Mouse (Mus musculus) midbrain, postnatal 0 days (tissue): ENCODE results near the gene Fam131a. TPM values are rescaled to one million over a fixed set of nuclear protein-coding genes. Genes with fewer than 3 reads are reported as not detected.
"Not testable (repeated sequence)": the region's sequence is repeated elsewhere in the genome, so short reads cannot be mapped to it uniquely, and the experiment has no call there.

Experiments used
- ATAC-seq: fragments of 200-750 bp; cut with Nextera tagmentation; 2 replicates; pipeline ENCODE4 v1.8.0; 2017; ENCODE audit warnings: moderate number of reproducible peaks, mild to moderate bottlenecking, moderate TSS enrichment, moderate library complexity; ENCODE audit not compliant: low FRiP score
- DNase-seq: peaks from one replicate; pipeline ENCODE4 v3.0.0-alpha.2; 2015; ENCODE audit warnings: low spot score
- H3K27ac ChIP-seq: fragments of 300-500 bp; sonication (generic); 2 replicates; pipeline ENCODE4 v1.5.1; 2014; ENCODE audit warnings: low read depth, mild to moderate bottlenecking, low read length, mixed read lengths
- H3K27me3 ChIP-seq: fragments of 300-500 bp; sonication (generic); 2 replicates; pipeline ENCODE4 v1.6.1; 2014; ENCODE audit warnings: low read length, control low read depth, mixed read lengths; ENCODE audit not compliant: insufficient read depth
- H3K36me3 ChIP-seq: fragments of 300-500 bp; sonication (generic); 2 replicates; pipeline ENCODE4 v1.6.1; 2014; ENCODE audit warnings: low read length, control low read depth, mixed read lengths; ENCODE audit not compliant: insufficient read depth
- H3K4me1 ChIP-seq: fragments of 300-500 bp; sonication (generic); 2 replicates; pipeline ENCODE4 v1.6.1; 2014; ENCODE audit warnings: mild to moderate bottlenecking, control low read depth, antibody characterized with exemption, low read length, mixed read lengths; ENCODE audit not compliant: insufficient read depth
- H3K4me2 ChIP-seq: fragments of 300-500 bp; sonication (generic); 2 replicates; pipeline ENCODE4 v1.6.1; 2014; ENCODE audit warnings: low read depth, mild to moderate bottlenecking, low read length, mixed read lengths; ENCODE audit not compliant: poor library complexity, severe bottlenecking
- H3K4me3 ChIP-seq: fragments of 300-500 bp; sonication (generic); 2 replicates; pipeline ENCODE4 v1.5.1; 2014; ENCODE audit warnings: low read depth, mild to moderate bottlenecking, low read length, moderate library complexity
- H3K9ac ChIP-seq: fragments of 300-500 bp; sonication (generic); replicated peaks from 2 replicates; pipeline ENCODE4 v1.6.1; 2014; ENCODE audit warnings: mild to moderate bottlenecking, low read length, moderate library complexity, mixed read lengths; ENCODE audit not compliant: poor library complexity, severe bottlenecking
- H3K9me3 ChIP-seq: fragments of 300-500 bp; sonication (generic); 2 replicates; pipeline ENCODE4 v1.6.1; 2016; ENCODE audit warnings: low read length, control low read depth
- CTCF ChIP-seq: IDR thresholded peaks from 2 replicates; pipeline ENCODE4 v1.5.1; 2016; ENCODE audit warnings: antibody characterized with exemption, mild to moderate bottlenecking
- WGBS: fragments of 180-500 bp; shearing (Covaris S2); extraction: QIAGEN DNeasy Blood & Tissue Kit; methylation state at CpG from one replicate; pipeline ENCODE4 v1.1.7; 2014; 5-methylcytosine and 5-hydroxymethylcytosine counted together
- polyA plus RNA-seq: library from polyadenylated mRNA; unstranded; fragments of >200 nt; fragmentation: Nextera tagmentation; extraction: Ambion mirVana; gene quantifications from 2 replicates; pipeline ENCODE4 v1.2.1, GENCODE M21; 2015
- total RNA-seq: library from RNA; depleted of rRNA; stranded (reverse); fragments of >200 nt; gene quantifications from 2 replicates; pipeline ENCODE4 v1.2.3, GENCODE M21; 2014; rRNA removed

Gene Fam131a
- total RNA-seq (152 and 173 TPM in 2 replicates), polyA plus RNA-seq (70.9 and 75.9 TPM in 2 replicates)

DNA sequence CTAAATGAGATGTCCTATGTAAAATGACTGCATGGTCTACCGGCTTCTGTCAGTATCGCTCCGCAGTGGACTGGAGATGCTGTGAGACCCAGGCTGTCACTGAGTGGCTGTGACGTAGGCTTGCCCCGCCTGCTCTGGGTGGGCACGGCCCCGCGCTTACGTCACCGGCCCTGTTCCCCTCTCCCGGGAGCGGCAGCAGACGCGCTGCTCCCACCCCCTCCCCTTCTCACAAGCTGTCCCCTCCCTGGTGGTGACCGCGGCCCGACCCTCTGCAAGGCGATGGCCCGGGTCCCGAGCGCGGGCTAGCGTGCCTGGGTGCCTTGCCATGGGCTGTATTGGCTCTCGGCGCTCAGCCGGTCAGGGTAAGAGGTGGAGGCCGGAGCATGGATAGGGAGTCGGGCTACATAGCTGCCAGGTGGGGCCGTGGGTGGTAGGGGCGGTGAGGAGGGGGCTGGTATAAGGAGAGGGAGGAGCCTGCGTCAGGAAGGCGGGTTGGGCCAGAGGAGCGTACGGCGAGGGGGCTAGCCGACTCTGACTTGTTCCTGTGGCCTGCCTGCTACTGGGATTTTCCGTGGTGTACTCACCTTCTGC lies at the start of gene Fam131a:
Gene Fam131a (plus strand): TSS at position 131 of the 591 bp plus-strand sequence.
- DNase-seq, result peak; percentile 96
- peaks cover 26% of the 10 kb centered on the region for H3K36me3 ChIP-seq
- peaks cover 12% of the 10 kb centered on the region; the same call in 1 of the 2 replicates for H3K4me1 ChIP-seq
- H3K27me3 ChIP-seq, result no peaks in the 10 kb centered on the region
- peak; percentile 94 for ATAC-seq
- no peaks in the 10 kb centered on the region for H3K9me3 ChIP-seq
- TF ChIP-seq CTCF, result no peak
- peak within 1 kb of the TSS; percentile 70 for H3K4me3 ChIP-seq
- peak within 1 kb of the TSS; percentile 83 for H3K4me2 ChIP-seq
- H3K27ac ChIP-seq, result peak within 1 kb of the TSS; percentile 97
- under 1% methylated on average over 35 of the region's 37 CpGs for WGBS
- peak within 1 kb of the TSS; percentile 98 for H3K9ac ChIP-seq

DNA sequence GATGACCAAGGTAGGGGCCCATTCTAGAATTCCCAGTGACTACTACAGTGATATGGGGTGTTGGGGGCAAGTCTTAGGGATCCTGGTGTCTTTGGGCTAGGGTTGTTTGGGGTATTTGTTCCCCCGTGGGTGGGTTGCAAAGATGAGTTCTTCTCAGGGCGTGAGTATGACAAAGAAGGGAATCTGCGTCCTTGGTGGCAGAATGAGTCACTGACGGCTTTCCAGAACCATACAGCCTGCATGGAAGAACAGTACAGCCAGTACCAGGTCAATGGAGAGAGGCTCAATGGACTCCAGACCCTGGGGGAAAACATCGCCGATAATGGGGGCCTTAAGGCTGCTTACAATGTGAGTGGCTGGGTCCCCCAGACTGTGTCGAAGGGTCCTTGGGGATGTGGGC lies 49.1 kb upstream of the Fam131a start:
- no peak overlapping the region for H3K27ac ChIP-seq
- DNase-seq (no peak), ATAC-seq (no peak)
- no peak overlapping the region for H3K4me3 ChIP-seq
- no peak overlapping the region for H3K9ac ChIP-seq
- no peaks in the 10 kb centered on the region for H3K27me3 ChIP-seq
- H3K9me3 ChIP-seq, result no peaks in the 10 kb centered on the region
- no peaks in the 10 kb centered on the region for H3K4me1 ChIP-seq
- TF ChIP-seq CTCF, result no peak
- WGBS, result 86% methylated on average over 7 of the region's 7 CpGs
- H3K4me2 ChIP-seq, result no peak overlapping the region
- peaks cover 15% of the 10 kb centered on the region for H3K36me3 ChIP-seq

DNA sequence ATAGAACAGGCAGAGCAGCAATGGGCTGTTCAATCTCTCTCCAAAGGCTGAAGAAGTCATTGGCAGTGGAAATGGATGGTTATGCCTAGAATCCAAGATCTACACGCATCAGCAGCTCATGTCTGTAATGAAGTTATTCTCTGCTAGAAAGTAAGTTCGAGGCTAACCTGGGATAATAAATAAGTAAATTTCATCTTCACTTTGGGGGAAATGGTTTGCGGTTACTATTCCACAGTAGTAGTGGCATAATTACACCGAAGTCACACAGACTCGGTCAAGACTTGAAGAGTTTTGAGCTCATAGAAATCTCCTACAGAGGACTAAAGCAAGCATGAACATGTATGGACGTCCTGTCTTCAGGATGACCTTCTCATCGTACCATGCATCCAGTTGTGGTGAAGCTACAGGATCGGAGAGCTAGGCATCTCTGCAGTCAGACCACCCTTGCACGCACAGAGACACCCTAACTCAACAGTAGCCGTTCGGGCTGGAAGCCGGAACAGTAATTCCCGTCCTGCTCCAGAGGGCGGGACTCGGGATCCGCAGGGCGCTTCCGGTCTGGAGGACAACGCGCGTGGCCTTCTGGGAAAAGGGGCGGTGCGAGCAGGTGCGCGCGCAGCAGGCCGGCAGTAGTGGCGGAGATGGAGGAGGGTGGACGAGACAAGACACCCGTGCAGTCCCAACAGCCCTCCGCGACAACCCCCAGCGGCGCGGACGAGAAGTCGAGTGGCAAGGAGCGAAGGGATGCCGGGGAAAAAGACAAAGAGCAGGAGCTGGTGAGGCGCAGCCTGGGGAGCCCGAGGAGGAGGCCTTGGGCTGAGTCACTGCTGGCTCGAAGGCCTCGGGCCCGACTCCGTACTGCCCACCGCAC lies 41.7 kb upstream of the Fam131a start, which contains the start of gene Psmd2:
Gene Psmd2 (plus strand): TSS at position 577 of the 871 bp plus-strand sequence.
- peaks cover 13% of the 10 kb centered on the region for H3K36me3 ChIP-seq
- H3K27ac ChIP-seq, result peak within 1 kb of the TSS; percentile 73
- WGBS, result 2% methylated on average over 46 of the region's 46 CpGs
- ATAC-seq (peak; percentile 96), DNase-seq (peak; percentile 96)
- H3K4me2 ChIP-seq, result peak within 1 kb of the TSS; percentile 78
- H3K9ac ChIP-seq, result peak within 1 kb of the TSS; percentile 79
- H3K4me1 ChIP-seq, result 0 out of 2 replicates have a peak, but pooled peaks cover 6% of the 10 kb centered on the region
- H3K4me3 ChIP-seq, result peak within 1 kb of the TSS; percentile 64
- peak; percentile 42 for TF ChIP-seq CTCF
- no peaks in the 10 kb centered on the region for H3K9me3 ChIP-seq
- no peaks in the 10 kb centered on the region for H3K27me3 ChIP-seq

DNA sequence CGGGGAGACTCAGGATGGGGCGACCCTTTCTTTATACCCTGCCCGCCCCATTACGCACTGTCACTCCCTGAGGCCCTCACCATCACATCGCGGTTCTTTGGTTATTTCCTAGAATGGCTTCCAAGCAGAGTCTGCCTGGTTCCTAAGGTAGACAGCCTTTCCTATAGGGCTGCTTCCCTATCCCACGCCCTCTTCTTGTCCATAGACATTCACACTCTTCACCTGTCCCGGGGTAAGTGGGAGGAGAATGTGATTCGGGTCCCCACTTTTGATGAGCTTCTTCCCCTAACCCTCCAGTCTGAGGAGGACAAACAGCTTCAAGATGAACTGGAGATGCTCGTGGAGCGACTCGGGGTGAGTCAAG lies 41.1 kb upstream of the Fam131a start:
- peaks cover 20% of the 10 kb centered on the region for H3K36me3 ChIP-seq
- H3K27ac ChIP-seq, result peak overlapping the region; percentile 73
- no peak for TF ChIP-seq CTCF
- 15% methylated on average over 10 of the region's 12 CpGs for WGBS
- 0 out of 2 replicates have a peak, but pooled peaks cover 6% of the 10 kb centered on the region for H3K4me1 ChIP-seq
- DNase-seq (no peak), ATAC-seq (no peak; the same call in 1 of the 2 replicates)
- no peaks in the 10 kb centered on the region for H3K9me3 ChIP-seq
- peak overlapping the region; percentile 79 for H3K9ac ChIP-seq
- peak overlapping the region; percentile 64 for H3K4me3 ChIP-seq
- peak overlapping the region; percentile 78 for H3K4me2 ChIP-seq
- no peaks in the 10 kb centered on the region for H3K27me3 ChIP-seq

DNA sequence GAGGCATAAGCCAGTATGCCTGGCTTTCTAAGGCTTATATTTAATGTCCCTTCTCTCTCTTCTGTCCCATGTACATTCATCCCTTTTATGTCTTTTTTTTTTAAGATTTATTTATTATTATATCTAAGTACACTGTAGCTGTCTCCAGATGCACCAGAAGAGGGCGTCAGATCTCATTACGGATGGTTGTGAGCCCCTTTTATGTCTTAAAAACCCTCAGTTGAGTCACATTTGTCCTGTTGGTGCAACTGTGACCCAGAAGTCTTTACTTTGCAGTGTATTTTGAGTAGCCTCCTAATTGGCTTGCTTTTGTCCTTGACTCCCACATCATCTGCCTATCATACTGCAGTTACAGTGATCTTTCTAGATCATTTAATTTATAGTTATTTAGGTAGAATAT lies 39.7 kb upstream of the Fam131a start:
- Histone ChIP-seq H3K4me2 (no peak overlapping the region), H3K4me3 (no peak overlapping the region), H3K9me3 (no peaks in the 10 kb centered on the region), H3K9ac (no peak overlapping the region), H3K36me3 (peaks cover 33% of the 10 kb centered on the region), H3K27ac (no peak overlapping the region), H3K27me3 (no peaks in the 10 kb centered on the region), H3K4me1 (0 out of 2 replicates have a peak, but pooled peaks cover 6% of the 10 kb centered on the region)
- TF ChIP-seq CTCF, result 0 out of 2 replicates have a peak, but pooled peaks have one; percentile 9
- 47% methylated on average over 2 of the region's 2 CpGs for WGBS
- DNase-seq (no peak), ATAC-seq (no peak)

DNA sequence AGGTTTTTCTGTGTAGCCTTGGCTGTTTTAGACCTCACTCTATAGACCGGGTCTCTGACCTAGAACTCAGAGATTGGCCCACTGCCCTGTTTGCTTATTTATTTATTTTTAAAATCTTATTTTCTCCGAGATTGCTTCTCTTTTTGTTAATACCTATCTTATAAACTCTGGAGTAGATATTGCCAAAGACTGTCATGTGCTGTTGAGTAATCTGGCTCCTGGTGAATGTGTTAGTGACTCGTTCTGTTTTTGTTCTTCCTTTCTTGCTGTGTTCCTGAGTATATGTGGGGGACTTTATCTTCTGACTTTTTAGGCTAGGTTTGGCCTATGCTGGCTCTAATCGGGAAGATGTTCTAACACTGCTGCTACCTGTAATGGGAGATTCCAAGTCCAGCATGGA lies 35.4 kb upstream of the Fam131a start:
- no peak for DNase-seq
- Histone ChIP-seq H3K36me3 (peaks cover 68% of the 10 kb centered on the region), H3K27me3 (no peaks in the 10 kb centered on the region), H3K9me3 (no peaks in the 10 kb centered on the region), H3K9ac (no peak overlapping the region), H3K4me3 (no peak overlapping the region), H3K4me2 (no peak overlapping the region), H3K27ac (no peak overlapping the region), H3K4me1 (0 out of 2 replicates have a peak, but pooled peaks cover 5% of the 10 kb centered on the region)
- no peak for ATAC-seq
- TF ChIP-seq CTCF, result no peak
- 92% methylated on average over 4 of the region's 4 CpGs for WGBS

DNA sequence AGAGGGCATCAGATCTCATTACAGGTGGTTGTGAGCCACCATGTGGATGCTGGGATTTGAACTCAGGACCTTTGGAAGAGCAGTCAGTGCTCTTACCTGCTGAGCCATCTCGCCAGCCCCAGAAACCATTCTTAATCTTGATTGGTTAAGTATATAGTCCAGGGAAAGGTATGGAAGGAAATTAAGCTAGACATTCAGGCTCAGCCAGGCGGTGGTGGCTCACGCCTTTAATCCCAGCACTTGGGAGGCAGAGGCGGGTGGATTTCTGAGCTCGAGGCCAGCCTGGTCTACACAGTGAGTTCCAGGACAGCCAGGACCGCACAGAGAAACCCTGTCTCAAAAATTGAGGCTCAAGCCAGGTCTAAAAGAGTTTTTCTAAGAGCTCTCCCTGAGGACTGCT lies 25.0 kb upstream of the Fam131a start, which contains the start of gene Eif4g1:
Gene Eif4g1 (plus strand): TSS at position 301 of the 400 bp plus-strand sequence.
- ATAC-seq, H3K27ac ChIP-seq, H3K27me3 ChIP-seq, H3K9me3 ChIP-seq, DNase-seq, H3K36me3 ChIP-seq, H3K4me2 ChIP-seq, H3K4me3 ChIP-seq, H3K9ac ChIP-seq, H3K4me1 ChIP-seq: not testable (repeated sequence)
- 98% methylated on average over 3 of the region's 6 CpGs for WGBS
